Mouse (Mus musculus): ENCODE measurements at regions not wholly inside any gene's neighbourhood (a gene's known extent, or its start where the extent isn't known, plus 50 kb on each side); places are given as distances from the start of the nearest gene placed in this dataset.

DNA sequence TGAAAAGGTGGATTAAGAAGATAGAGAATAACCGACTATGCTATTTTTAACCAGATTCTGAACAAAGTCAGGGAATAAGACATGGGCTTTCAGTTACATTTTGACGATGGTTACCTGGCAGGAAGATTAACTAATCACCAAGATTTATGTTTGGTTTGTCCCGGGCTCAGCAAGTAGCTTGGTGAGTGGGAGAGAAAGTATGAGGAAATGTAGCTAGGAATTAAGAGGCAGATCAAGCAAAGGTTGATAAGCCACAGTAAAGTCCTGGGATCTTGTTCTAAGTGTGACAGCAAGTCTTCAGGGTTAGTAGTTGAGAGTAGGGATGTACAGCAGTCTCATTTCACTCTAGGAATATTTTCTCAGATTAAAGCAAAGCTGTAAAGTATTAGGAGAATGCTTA lies 149.3 kb upstream of the Nr2f1 start:
- H3K4me3 ChIP-seq (ENCODE audit: low read depth, low read length): no peak overlapping the region
- H3K9me3 ChIP-seq (replicated peaks; ENCODE audit: control insufficient read depth, low read length, poor library complexity, severe bottlenecking): no peaks in the 10 kb centered on the region
- no peak overlapping the region for H3K27ac ChIP-seq (ENCODE audit: low read length)
- ATAC-seq: no peak
- no peaks in the 10 kb centered on the region for H3K4me1 ChIP-seq (ENCODE audit: control insufficient read depth, insufficient read depth, low read length)
- H3K9ac ChIP-seq (ENCODE audit: low read depth, low read length): no peak overlapping the region
- H3K36me3 ChIP-seq (ENCODE audit: control insufficient read depth, insufficient read depth, low read length): no peaks in the 10 kb centered on the region
- no peak overlapping the region for H3K4me2 ChIP-seq (ENCODE audit: low read length)
- WGBS: 58% methylated on average over 3 of the region's 3 CpGs
- H3K27me3 ChIP-seq (ENCODE audit: control insufficient read depth, insufficient read depth, low read depth, low read length): no peaks in the 10 kb centered on the region

DNA sequence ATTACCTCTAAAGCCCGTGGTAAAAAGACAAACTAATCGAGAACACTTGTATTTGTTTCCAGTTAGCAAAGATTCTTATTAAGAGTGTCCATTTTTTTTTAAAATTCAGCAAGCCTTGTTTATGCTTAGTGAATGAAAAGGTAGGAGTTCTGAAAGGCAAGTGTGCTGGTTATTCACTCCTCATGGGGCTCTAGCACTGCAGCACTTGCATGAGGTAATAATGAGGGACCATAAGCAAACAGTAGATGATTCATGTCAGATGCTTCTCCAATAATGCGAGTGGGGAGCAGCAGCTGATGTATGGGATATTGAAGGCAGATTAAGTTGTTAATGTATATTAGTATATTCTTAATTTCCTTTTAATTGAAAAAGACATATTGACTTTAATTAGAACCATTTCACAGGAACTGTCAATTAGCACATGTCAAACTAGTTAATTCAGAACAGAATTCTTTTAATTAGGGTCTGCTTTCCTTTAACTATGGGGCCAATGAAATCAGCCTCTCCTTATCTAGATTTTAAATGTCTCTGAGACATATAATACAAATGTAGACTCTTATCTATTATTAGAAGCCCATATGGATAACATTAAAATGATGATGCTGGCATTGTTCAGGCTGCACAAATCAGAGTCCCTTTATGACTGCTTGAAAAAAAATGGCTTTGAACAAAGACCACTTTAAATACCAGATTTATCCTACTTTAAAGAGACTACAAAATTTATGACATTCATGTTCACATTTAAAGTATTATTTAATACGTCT lies 125.1 kb upstream of the Nr2f1 start:
- no peak for ATAC-seq
- H3K4me3 ChIP-seq (ENCODE audit: low read depth, low read length): no peak overlapping the region
- no peaks in the 10 kb centered on the region for H3K27me3 ChIP-seq (ENCODE audit: control insufficient read depth, insufficient read depth, low read depth, low read length)
- no peak overlapping the region for H3K4me2 ChIP-seq (ENCODE audit: low read length)
- no peaks in the 10 kb centered on the region for H3K9me3 ChIP-seq (replicated peaks; ENCODE audit: control insufficient read depth, low read length, poor library complexity, severe bottlenecking)
- no peaks in the 10 kb centered on the region for H3K36me3 ChIP-seq (ENCODE audit: control insufficient read depth, insufficient read depth, low read length)
- WGBS: 73% methylated on average over 4 of the region's 4 CpGs
- H3K9ac ChIP-seq (ENCODE audit: low read depth, low read length): no peak overlapping the region
- no peak overlapping the region for H3K27ac ChIP-seq (ENCODE audit: low read length)
- H3K4me1 ChIP-seq (ENCODE audit: control insufficient read depth, insufficient read depth, low read length): no peaks in the 10 kb centered on the region

DNA sequence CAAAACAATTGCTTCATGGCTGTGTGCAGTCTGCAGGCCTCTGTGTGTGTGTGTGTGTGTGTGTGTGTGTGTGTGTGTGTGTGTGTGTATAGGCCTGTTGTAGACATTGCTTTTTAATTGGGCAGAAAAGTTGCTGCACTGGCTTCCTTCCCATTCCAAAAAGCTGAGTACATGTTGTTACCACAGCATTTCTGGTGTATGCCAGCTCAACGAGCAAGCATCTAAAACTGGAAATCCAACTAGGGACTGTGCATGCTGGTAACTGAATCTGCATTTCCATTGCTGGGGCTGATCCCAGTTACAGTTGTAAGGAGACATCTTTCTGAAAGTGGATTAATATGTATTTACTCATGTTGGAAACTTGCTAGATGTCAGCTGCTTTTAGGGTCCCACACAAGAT lies 123.6 kb upstream of the Nr2f1 start:
- Histone ChIP-seq H3K27ac (ENCODE audit: low read length) (no peak overlapping the region), H3K36me3 (ENCODE audit: control insufficient read depth, insufficient read depth, low read length) (no peaks in the 10 kb centered on the region), H3K4me2 (ENCODE audit: low read length) (no peak overlapping the region), H3K27me3 (ENCODE audit: control insufficient read depth, insufficient read depth, low read depth, low read length) (no peaks in the 10 kb centered on the region), H3K4me1 (ENCODE audit: control insufficient read depth, insufficient read depth, low read length) (no peaks in the 10 kb centered on the region), H3K9ac (ENCODE audit: low read depth, low read length) (no peak overlapping the region), H3K4me3 (ENCODE audit: low read depth, low read length) (no peak overlapping the region), H3K9me3 (replicated peaks; ENCODE audit: control insufficient read depth, low read length, poor library complexity, severe bottlenecking) (no peaks in the 10 kb centered on the region; the same call in 1 of the 2 replicates)
- no peak for ATAC-seq
- whole genome bisulfite sequencing: 55% methylated on average over 1 of the region's 1 CpGs

DNA sequence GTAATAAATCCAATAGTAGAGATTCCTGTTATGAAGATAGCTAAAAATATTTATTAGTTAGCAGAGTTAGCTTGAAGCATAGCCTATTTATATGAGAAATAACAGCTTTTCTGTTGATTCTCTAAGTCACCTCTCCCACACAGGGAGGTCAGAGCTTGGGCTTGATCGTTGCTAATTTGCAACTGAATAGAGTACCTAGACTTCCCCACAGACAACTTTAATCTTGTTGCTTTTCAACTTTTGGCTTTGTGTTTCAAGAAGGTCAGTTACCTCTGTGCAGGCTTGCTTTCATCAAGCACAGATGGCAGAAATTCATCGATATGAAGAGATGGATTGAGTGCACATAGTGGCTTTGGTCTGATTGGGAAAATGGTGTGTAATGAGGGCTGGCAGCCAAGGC lies 118.9 kb upstream of the Nr2f1 start:
- Histone ChIP-seq H3K4me3 (ENCODE audit: low read depth, low read length) (no peak overlapping the region), H3K9ac (ENCODE audit: low read depth, low read length) (no peak overlapping the region), H3K9me3 (replicated peaks; ENCODE audit: control insufficient read depth, low read length, poor library complexity, severe bottlenecking) (no peaks in the 10 kb centered on the region; the same call in 1 of the 2 replicates), H3K27me3 (ENCODE audit: control insufficient read depth, insufficient read depth, low read depth, low read length) (no peaks in the 10 kb centered on the region), H3K4me2 (ENCODE audit: low read length) (no peak overlapping the region), H3K36me3 (ENCODE audit: control insufficient read depth, insufficient read depth, low read length) (no peaks in the 10 kb centered on the region), H3K27ac (ENCODE audit: low read length) (no peak overlapping the region), H3K4me1 (ENCODE audit: control insufficient read depth, insufficient read depth, low read length) (no peaks in the 10 kb centered on the region)
- ATAC-seq: no peak
- 78% methylated on average over 2 of the region's 2 CpGs for WGBS

DNA sequence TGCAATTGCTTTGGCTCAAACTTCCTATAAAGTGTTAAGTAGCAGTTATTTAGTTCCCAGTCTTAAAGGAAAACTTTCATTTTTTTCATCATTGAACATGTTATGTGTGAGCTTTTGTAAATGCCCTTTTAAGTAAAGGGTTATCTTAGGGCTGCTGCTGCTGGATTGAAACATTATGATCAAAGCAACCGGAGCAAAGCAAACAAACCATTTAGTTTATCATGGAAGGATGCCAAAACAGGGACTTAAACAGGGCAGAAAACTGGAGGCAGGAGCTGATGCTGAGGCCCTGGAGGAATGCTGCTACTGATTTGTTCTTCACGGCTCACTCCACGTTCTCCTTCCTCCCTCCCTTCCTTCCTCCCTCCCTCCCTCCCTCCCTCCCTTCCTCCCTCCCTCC lies 111.3 kb upstream of the Nr2f1 start:
- no peak for ATAC-seq

More for the DNA sequence above, 111.3 kb upstream of the Nr2f1 start:
- H3K9ac ChIP-seq (ENCODE audit: low read depth, low read length): no peak overlapping the region
- H3K9me3 ChIP-seq (replicated peaks; ENCODE audit: control insufficient read depth, low read length, poor library complexity, severe bottlenecking): no peaks in the 10 kb centered on the region
- H3K4me2 ChIP-seq (ENCODE audit: low read length): no peak overlapping the region
- 47% methylated on average over 3 of the region's 3 CpGs for WGBS
- H3K4me1 ChIP-seq (ENCODE audit: control insufficient read depth, insufficient read depth, low read length): no peaks in the 10 kb centered on the region
- H3K4me3 ChIP-seq (ENCODE audit: low read depth, low read length): no peak overlapping the region
- no peaks in the 10 kb centered on the region for H3K27me3 ChIP-seq (ENCODE audit: control insufficient read depth, insufficient read depth, low read depth, low read length)
- H3K27ac ChIP-seq (ENCODE audit: low read length): no peak overlapping the region
- H3K36me3 ChIP-seq (ENCODE audit: control insufficient read depth, insufficient read depth, low read length): no peaks in the 10 kb centered on the region

All from midbrain, embryonic 16.5 days (tissue).